Mouse (Mus musculus): ENCODE measurements around the gene Arhgap33.
A peak's percentile ranks its signal among the peaks of the same experiment; 100 is the strongest.
"Not testable (repeated sequence)": the region's sequence is repeated elsewhere in the genome, so short reads cannot be mapped to it uniquely, and the experiment has no call there.

Gene Arhgap33

DNA sequence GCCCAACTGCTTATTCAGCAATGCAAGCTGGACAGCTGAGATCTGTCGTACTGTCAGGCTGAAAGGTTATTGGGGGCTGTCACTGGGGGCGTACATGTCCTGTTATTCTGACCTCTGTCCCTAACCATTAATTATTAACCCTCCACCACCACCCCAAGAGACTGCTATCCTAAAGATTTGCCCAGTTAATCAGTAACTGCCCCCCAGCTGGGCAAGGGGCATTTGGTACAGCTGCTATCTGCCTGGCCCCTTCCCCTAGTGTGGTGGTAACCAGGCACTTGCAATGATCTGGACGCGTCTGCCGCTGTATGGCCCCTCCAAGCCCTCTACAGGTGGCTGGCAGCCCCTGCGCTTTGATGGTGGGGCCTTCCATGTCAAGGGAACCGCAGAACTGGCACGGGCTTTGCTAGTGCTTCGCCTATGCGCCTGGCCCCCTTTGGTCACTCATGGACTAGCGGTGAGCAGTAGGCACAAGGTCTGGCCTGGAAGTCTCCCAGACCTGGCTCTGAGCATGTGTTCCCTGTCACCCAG lies 41.4 kb downstream of the Arhgap33 start, which contains the start of gene Prodh2:
Gene Prodh2, plus strand, starts transcription at position 222 of the 531 bp plus-strand sequence.
- no peak for DNase-seq (ENCODE audit: low spot score)

DNA sequence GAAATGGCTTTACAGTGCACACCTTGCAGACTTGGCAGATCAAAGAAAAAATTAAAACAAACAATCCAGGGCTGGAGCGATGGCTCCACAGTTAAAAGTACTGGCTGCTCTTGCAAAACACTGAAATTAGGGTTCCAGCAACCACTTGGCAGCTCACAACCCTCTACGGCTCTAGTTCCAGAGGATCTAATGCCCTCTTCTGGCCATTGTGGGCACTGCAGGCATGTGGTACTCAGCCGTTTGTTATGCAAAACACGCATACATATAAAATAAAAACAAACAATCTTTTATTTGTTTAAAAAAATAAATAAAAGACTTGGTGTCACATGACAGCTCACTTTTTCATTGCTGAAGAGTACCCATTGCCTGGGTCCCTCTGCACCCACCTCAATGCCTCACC lies 42.1 kb downstream of the Arhgap33 start:
- DNase-seq (ENCODE audit: low spot score), result peak; percentile 69

DNA sequence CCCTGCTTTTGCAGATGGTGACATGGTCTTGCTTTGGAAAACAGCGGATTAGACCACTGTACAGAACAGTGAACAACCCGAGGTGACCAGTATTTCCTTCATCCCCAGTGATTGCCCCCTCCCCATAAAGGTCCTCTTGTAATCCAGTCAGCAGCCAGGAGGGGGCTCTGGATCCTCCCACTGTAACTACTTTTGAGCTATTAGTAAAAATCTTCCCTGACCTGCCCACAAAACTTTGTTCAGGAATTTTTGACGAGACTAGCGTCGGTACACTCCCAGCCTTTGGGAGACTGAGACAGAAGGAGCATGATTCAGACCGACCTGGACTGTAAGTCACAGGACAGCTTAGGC lies 43.9 kb downstream of the Arhgap33 start:
- DNase-seq (ENCODE audit: low spot score), result no peak

DNA sequence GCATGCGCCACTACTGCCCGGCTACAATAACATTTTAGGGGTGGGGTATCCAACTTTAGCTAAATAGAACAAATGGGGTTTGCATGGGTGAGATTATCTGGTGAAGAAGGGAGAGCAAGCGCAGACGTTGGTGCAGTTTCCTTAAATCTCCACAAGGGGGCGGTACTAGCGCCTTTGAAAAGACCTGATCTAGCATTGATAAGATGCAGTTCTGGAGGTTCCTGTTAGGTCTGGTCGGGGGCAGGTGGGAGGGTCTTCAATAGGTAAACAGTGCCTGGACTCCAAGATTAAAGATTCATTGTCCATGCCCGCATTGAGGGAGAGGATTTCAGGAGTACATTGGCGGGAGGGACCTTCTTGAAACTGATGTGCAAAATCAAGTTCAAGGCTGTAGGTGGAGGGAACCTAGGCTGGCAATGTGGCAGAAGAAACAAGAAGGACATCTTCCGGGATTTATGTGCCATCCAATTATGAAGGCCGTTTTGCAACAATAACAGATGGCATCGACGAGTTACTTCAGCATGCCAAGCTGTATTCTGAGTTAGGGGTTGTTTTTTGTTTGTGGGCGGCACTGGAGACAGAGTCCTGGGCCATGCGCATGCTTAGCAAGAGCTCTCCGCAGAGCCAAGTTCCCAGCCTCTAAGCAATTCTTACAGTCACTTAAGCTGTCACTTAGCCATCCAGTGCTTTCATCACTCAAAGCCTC lies 44.5 kb downstream of the Arhgap33 start:
- peak; percentile 23 for DNase-seq (ENCODE audit: low spot score)

DNA sequence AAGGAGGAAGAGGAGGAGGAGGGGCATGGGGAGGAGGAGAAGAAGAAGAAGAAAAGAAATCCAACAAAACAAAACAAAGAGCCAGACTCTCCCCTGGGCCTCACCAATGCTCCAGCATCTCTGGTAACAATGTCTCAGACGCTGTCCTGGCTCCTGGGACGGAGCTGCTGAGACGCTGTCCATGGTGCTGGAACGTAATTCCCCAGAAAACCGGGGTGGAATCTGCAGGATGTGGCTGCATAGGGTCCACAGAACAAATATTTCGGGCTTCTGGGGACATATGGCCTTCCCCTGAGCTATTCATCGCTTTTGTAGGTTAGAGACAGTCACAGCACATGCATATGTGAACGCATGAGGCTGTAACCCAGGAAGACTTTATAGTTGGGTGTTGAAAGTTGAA lies 50.6 kb downstream of the Arhgap33 start:
- no peak for DNase-seq (ENCODE audit: low spot score)

DNA sequence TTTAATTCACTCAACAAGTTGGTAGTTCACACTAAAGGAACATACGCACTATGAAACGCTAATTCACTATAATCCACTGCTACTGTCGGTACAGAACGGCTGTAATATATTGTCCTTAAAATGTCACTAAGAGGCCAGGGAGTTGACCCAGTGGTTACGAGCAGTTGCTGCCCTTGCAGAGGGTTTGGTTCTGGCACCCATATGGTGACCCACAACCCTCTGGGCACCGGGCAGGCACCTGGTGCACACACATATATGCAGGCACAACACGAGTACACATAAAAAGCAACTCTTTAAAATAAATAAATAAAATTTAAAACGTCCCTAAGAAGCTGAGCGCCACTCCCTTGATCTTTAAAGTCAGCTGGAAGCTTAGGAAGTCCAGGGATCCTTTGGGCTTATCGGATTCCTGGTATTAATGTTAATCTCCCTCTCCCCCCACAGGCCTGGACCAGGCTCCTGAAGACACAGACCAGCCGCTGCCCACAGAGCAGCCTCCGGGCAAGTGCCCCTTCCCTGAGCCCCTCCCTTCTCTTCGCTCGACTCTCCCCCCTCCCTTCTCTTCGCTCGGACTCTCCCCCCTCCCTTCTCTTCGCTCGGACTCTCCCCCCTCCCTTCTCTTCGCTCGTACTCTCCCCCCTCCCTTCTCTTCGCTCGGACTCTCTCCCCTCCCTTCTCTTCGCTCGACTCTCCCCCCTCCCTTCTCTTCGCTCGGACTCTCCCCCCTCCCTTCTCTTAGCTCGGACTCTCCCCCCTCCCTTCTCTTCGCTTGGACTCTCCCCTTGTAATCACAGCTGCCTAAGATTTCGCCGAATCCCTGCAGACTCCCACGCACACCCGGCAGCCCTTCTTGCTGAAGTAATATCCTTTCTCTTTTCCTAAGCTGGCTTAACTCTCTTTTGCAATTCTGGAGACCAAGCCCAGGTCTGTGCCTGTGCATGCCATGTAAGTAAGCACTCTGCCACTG lies 57.2 kb downstream of the Arhgap33 start:
- no peak for DNase-seq (ENCODE audit: low spot score)

DNA sequence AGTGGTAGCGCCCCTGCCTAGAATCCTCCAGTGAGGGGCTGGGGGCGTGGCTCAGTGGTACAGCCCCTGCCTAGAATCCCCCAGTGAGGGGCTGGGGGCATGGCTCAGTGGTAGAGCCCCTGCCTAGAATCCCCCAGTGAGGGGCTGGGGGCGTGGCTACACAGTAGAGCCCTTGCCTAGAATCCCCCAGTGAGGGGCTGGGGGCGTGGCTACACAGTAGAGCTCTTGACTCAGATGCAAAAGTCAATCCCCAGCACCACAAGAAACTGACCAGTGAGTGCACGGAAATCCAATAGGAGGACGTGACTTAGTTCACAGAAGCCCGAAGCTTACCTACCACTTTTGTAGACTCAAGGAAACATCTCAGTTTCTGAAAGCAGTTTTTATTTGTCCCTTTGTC lies 58.7 kb downstream of the Arhgap33 start:
- DNase-seq (ENCODE audit: low spot score), result not testable (repeated sequence)

DNA sequence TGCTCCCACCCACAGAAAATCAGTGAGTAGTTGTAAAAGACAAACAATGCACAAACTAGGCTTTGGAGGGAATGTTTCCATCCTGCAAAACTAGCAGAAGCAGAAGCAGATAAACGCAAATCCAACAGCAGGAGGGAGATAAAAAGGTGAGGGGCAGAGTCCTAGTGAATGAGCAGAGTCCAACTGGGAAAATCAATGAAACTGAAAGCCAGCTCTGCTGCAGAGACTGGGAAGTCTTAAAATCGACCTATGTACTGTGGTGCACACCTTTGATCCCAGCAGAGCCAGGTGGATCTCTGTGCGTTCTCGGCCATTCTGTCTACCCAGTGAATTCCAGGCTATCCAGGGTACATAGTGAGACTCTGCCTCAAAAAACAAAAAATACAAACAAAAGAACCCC lies 59.9 kb downstream of the Arhgap33 start:
- DNase-seq (ENCODE audit: low spot score), result no peak

DNA sequence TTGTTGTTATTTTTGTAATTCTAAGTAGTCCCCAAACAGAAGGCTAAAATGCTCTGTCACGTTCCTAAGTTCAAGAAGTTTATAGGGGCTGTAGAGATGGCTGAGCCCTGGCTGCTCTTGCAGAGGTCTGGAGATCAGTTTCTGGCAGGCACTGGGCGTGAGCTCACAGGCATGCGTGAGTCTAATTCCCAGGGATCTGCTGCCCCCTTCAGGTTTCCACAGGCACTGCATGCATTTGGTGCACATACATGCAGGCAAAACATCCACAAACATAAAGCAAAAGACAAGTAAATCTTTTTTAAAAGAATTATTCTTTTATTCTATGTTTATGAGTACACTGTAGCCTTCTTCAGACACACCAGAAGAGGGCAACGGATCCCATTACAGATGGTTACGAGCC lies 62.4 kb downstream of the Arhgap33 start:
- DNase-seq (ENCODE audit: low spot score), result peak; percentile 16
